Mouse (Mus musculus) left cerebral cortex, postnatal 25 days (tissue): Measurements from ENCODE around the gene a. TPM values are rescaled to one million over a fixed set of nuclear protein-coding genes. Genes with fewer than 3 reads are reported as not detected.

ENCODE experiments used
- DNase-seq, 2 experiments: peaks; one replicate each; pipeline ENCODE4 v3.0.0; 2022; ENCODE audit warnings: low spot score in 2 of 2, mixed read lengths in 1 of 2
- intact Hi-C: fragments of 180-260 bp; cut with DNase I; formaldehyde crosslinking; loops from one replicate; pipeline ENCODE4 v1.15.1; 2025
- total RNA-seq, 2 experiments: library from RNA; stranded (reverse); gene quantifications; 2 replicates each; pipeline ENCODE4 v1.2.3; 2021

a gene
- total RNA-seq, 2 experiments from 2014 or later, result not detected

DNA sequence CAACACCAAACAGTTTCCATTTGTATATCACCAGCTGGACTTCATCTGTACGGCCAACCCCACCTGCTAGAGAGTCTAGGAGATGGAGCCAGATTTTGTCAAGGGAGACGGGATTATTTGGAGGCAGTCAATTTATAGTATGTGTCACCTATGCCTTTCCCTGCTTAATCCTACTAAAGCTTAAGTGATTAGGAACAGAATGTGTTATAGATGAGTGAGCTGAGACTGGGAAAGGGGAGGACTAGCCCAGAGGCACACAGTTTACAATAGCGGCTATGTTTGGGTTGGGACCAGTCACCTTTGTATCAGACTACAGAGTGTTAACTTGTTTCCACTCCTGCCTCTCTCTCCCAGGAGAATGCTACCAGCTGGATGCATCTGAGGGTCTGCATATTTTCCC lies 11.6 kb upstream of the a start:
- intact Hi-C loops, result no loop called here
- DNase-seq, result no peak

DNA sequence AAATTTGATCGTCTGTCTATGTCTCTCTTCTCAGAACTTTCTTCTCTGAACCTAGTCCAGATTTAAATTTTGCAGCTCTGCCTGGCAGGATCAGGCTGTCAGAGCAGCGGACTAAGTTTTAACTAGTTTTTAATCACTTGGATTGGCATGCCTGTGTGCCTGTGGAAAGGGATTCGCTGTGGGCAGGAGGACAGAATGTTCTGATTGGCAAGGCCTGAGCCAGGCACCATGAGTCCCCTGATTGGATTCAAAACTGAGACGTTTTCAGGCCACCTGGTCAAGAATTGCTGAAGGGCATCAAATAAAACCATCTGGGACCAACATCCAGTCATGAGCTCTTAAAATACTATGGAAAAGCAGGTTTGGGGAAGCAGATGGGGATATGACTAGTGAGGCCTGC lies 8.8 kb upstream of the a start:
- DNase-seq, result peak in 1 of 2 experiments; percentile 28
- intact Hi-C loops, result no loop called here

DNA sequence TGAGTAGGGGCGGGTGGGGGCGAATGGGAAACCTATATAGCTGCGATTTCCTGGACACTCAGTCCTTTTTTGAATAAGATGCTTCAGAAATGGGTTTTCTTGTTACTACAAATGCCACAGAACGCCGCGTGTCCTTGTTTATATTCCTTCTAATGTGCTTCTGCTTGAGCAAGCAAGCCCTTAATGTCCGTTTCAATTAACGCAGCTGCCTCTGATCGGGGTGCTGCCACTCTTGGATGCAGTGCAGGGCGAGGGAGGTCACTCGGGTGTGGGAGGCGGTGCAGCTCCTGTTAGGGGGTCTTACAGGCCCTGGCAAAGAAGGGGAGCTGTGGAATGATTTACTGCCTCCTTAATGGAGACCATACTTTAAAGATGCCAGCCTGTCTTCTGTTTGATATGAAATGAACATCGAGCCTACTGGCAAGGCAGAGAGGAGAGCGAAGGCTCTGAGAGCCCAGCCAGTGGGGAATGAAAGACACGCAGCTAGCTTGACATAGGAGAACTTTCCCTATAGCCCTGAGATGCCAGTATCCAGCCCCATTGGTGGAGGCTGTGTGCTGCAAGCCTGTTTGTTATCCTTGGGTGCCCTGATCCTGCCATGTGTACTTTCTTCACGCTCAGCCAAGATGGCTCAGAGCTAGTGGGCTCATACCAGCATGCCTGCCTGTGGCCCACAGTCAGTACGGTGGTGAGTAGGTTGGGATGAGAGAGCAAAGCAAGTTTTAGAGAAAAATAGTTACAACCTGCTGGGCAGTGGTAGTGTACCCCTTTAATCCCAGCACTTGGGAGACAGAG lies 8.1 kb upstream of the a start:
- intact Hi-C loops, result no loop called here
- no peak for DNase-seq

DNA sequence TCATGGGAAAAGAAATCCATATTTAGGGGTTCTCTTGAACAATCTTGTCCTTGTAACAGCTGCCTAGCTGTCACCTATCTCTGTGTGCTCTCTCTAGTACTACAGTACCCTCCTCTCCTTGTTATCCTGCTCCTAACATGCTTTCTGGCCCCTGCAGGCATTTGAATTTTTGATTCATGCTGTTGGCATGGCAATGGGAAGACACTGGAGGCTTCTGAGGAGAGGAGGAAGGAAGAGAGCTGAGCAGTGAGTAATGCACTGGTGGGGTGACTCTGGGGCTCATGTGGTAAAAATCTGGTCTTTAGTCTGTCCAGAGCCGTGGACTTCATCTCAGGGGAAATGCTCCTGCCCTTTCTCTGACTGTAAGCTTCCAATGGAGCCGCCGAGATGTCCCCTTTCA lies 5.9 kb upstream of the a start:
- intact Hi-C loops, result no loop called here
- DNase-seq, result peak in 1 of 2 experiments; percentile 43

DNA sequence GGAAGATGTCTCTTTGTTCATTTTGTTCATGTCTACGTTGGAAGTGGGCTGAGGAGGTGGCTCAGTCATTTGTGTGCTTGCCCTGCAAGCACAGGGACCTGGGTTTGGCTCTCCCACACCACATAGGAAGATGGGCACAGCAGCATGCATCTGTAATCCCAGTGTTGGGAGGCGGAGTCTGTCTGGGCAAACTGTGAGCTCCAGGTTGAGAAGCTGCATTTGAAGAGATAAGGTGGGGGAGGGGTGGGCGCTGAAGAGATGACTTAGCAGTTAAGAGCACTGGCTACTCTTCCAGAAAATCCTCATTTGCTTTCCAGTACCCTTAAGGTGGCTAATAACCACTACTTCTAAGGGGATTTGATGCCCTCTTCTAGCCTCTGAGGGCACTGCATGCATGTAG lies 5.0 kb upstream of the a start:
- DNase-seq, result no peak
- intact Hi-C loops, result no loop called here

DNA sequence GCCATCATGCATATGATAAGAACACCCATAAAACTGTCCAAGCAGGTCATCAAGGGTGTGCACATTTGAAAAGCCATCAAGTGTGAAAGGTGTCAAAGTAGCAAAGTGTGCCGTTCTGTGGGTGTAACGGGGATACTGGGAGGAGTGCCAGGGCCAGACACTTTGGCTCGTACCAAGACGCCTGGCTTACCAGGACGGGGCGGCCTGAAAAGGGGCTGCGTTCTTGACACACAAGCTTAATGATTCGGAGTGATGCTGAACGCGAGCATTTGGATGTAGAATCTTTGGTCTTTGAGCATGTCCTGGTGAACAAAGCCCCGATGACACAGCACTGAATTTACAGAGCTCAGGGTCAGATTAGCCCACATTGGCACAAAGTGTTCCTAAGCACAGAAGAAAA lies 4.4 kb upstream of the a start:
- intact Hi-C loops, result no loop called here
- no peak for DNase-seq

DNA sequence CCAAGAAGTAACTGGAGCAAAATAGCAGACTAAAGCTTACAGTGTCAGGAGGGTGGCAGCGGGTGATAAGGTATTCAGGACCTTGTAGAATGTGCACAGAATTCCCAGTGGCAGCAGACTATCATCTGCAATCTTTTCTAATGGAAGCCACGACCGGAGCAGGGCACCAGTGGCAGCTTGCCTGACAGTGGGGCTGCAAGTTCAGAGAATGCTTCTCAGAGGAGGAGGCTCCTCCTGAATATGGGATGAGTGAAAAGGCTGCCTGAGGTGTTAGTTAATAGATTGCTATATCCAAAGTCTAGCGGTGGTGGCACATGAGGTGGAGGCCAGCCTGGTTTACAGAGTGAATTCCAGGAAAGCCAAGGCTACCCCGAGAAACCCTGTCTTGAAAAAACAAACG lies 1.8 kb upstream of the a start:
- no peak for DNase-seq
- intact Hi-C loops, result no loop called here

DNA sequence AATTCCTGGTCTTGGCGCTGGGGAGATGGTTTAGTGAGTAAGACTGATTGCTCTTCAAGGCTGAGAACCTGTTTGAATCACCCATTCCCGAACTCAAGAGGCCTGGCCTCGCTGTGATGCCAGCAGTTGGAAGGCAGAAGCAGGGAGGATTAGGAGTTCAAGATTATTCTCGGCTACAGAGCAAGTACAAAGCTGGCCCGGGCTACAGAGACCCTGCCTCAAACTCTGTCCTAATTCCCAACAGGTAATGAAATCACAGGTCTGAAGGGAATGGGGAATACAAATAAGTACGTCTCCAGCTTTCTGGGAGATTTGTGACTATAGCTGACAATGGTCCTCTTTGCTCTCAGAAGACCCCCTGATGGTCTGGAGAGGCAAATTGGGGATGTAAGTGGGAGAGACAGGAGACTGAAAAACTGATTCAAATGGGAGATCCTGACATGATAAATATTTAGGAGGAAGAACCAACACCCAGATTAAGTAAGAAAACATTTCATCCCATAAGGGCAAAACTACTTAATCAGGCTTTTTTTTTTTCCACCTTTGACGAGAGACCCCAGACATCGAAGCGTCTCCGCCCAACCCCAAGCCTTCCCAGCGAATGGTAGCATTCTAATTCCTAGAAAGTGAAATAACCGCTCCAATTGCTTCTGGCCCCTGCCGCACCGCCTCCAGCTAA lies 1.1 kb upstream of the a start:
- DNase-seq, result no peak
- intact Hi-C loops, result loop anchor here (1.0 to 5.0 kb wide), 3 partner anchors 62 to 133 kb away; no protein-coding TSS in a partner anchor

DNA sequence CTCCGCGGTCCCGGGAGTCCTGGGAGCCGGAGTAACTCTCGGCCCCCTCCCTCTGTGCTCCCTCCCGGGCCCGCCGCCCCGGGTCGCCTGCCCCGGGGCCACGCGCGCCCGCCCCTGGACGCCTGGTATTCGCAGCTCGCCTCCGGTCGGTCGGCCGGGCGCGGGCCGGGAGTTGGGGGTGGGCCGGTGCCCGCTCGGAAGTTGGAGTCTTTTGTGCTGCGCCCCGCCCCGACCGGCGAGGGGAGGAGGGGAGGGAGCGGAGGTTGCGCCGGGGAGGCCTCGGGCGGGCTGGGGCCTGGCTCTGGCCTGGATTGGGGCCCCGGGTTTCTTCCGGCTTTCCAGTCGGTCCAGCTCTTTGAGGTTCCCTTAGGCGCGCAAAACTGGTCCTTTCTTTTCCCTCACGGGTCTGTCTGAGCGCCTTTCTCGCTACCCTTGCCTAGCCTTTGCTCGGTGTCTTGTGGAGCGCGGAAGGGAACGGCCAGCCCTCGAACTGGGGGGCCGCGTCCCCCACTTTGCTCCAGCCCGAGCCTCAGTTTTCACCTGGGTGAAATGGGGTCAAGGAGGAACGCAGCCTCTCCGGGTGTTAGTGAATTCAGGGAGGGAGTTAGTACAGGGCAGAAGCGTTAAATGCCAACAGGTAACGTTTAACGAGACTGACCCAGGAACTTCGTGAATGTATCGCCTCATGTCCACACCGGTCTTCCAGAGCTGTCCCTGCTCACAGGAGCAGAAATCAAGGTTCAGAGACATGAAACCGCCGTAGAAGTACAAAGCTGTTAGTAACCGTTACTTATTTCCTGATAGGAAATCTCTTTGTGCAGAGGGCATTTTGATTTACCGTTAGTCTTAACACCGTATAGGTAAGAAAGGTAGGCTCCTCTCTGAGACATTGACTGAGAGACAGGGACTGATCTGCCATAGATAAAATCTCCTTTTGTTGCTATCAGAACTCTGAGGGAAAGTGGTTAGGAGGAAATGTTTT lies 750 bp downstream of the a start:
- DNase-seq, result peak; percentile 43 to 57
- intact Hi-C loops, result loop anchor here (5.0 kb wide), 2 partner anchors 60 to 135 kb away; no protein-coding TSS in a partner anchor

DNA sequence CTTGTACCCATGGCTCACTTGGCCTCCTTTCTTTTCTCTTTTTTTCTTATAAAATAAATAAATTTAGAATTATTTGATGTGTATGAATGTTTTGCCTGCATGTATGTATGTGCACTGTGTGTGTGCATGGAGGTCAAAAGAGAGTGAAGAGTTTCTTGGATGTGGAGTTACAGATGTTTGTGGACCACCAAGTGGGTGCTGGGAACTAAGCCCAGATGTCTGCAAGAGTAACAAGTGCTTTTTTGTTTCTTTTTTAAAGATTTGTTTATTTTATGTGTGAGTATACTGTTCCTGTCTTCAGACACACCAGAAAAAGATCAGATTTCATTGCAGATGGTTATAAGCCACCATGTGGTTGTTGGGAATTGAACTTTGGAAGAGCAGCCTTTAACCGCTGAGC lies 12.2 kb downstream of the a start:
- intact Hi-C loops, result no loop called here
- DNase-seq, result no peak

DNA sequence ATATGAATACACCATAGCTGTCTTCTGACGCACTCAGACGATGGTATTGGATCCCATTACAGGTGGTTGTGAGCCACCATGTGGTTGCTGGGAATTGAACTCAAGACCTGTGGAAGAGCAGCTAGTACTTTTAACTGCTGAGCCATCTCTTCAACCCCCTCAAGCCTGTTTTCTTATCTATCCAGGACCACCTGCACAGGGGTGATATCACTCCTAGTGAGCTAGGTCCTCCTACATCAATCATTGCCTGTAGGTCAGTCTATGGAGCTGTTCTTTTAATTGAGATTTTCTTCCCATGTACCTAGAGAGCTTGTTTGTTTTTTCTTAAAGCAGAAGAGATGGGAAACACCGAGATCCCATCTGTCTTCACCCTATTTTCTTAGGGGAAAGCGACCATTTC lies 12.6 kb downstream of the a start:
- intact Hi-C loops, result no loop called here
- no peak for DNase-seq

DNA sequence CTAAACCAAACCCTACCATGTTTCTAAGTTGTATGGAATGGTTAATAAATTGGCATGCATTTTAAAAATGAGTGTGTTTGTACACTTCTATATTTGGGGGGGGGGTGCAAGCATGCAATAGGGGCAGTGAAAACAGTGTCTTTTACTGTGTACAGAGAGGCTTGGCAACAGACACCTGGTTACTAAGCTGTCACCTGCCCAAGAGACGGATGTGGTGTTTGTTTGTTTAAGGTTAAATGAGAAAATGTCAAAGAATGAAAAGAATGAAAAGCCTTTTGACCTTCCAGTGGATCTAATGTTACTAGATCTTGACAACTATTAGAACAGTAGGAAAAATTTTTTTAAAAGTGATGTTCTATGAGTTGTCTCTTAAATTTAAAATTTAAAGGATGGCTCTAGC lies 16.5 kb downstream of the a start:
- intact Hi-C loops, result no loop called here
- DNase-seq, result no peak

DNA sequence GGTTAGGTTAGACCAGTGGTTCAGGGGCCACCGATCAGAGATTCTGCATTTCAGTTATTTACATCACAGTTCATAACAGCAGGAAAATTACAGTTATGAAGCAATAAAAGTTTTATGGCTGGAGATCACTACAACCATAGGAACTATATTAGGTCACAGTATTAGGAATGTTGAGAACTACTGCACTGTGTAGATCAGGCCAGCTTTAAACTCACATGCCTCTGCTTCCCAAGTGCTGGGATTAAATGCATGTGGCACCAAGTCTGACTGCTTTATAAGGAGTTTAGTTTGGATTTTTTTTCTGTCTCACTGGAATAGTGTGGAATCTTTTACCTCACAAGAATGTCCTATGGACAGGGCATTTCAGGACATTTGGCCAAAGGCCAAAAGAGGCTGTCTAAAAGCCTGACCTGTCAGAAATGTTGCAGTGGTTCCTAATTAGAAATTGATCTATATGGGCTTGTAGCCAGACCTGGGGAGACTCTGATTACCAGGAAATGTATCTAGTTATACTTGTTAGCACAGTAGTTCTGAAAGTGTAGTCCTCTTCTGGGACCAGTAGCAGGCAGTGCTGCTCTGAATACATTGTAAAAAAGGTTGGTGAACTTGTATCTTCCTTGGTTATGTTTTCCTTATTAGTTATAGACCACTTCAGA lies 18.0 kb downstream of the a start:
- no peak for DNase-seq
- intact Hi-C loops, result no loop called here

DNA sequence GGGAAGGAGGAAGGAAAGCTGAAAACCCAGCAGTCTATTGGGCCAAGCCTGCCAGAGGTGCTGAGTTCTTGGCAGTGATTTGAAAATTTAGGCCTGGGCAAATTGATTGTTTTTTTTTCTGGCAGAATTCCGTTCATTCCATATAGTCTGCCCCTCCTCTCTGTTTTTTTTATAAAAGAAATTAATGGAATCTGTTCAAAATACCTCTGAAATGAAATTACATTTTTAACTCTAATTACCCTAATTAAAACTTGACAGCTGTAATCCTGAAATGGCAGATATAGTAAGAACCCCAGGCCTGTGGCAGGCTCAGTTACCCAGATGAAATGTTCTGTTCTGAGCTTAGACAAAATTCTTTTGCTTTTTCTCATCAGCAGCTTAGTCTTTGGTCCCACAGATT lies 19.6 kb downstream of the a start:
- intact Hi-C loops, result no loop called here
- DNase-seq, result no peak

DNA sequence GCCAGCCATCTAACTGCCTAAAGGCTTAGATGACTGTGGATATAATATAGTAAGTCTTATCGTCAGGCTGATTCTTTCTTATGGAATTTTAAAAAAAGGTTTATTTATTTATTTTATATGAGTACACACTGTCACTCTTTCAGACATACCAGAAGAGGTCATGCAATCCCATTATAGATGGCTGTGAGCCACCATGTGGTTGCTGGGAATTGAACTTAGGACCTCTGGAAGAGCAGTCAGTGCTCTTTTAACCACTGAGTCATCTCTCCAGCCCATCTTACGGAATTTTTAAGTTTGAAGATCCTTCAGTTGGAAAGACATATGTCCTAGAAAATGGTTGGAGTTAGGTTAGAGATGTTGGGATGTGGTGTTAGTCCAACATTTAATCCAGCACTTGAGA lies 22.2 kb downstream of the a start:
- intact Hi-C loops, result no loop called here
- DNase-seq, result no peak

DNA sequence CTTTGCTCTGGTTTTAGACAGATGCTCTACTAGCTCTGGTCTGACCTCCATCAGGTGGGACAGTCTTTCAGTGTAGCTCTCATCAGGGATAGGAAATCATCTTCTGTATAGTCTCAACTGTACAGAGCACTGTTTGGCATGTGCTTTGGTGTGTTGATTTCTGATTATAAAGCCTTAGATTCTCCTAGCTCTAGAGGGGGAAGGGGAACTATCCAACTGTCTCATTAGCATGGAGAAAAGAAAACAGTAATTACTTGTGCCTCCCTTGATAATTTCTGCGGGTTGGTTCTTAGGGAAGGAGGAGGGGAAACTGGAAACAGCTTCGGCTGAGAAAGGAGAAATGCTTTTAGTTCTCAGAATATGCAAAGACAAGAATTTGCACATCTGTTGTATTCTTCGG lies 25.9 kb downstream of the a start:
- intact Hi-C loops, result no loop called here
- DNase-seq, result no peak

DNA sequence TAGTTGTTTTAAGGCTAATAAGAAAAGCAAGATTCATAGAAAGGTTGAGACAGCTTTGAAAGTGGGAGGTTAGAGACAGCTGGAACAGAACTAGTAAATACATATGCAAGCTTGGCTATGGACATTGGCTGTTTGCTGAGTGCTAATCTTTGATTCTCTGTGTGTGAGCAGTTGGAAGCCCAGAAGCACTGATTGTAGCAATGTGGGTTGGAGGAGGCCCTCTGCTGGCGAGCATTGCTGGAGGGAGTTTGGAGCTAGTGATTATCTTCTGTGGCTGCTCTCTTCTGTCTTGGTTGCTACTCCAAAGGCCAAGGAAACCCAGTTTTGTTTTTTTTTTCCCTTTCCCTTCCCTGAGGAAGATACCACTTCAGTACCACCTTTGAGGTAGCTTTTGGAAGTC lies 26.6 kb downstream of the a start:
- DNase-seq, result peak; percentile 39 to 65
- intact Hi-C loops, result no loop called here

DNA sequence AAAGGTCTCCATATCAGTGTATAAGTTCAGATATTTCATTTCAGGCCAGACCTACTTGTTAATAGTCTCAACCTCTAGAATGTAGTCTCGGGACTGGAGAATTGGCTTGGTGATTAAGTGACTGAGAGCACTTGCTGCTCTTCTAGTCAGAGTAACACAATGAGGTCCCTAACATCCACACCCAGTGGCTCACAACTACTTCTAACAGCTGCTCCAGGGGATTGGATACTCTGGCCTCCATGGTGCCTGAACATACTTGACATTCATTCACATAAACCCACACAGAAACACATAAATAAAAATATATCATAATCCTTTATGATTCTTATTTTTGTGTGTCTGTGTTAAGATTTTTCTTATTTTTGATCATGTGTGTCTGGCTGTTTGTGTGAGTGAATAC lies 27.4 kb downstream of the a start:
- intact Hi-C loops, result no loop called here
- DNase-seq, result no peak

DNA sequence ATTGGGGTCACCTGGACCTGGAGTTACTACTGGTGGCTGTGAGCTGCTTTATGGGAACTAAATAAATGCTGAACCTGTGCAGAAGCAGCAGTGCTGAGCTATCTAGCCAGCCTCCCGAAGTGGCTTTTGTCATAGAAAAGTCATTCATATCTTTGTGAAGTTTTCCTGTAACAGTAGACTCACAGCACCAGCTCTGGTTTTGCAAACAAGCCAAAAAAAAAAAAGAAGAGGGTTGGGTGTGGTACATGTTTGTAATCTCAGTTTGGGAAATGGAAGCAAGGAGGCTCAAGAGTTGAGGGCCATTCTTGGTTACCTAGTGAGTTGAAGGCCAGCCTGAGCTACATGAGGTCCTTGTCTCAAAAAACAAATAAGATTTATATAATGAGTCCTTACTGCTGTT lies 29.1 kb downstream of the a start:
- intact Hi-C loops, result no loop called here
- no peak for DNase-seq

DNA sequence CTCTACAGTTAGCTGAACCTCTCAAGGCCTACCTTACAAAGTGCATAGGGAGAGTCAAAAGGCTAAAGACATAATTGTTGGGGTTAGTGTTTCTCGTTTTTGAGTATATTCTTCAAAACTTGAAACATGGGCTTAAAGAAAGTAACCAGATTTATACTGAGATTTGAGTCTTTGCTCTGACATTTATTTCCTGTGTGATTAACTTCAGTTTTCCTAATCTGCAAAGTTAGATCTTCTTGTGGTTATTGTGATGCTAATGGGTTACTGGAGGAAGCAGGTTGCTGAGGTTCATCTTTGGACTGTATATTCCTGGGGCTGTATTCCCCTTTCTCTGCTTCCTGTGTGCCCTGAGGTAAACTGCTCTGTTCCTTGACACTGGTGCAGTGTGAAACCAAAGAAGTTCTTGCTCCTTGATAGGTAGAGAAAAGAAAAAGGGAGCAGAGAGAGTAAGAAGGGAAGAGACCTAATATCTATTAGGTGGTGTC lies 34.9 kb downstream of the a start:
- DNase-seq, result no peak
- intact Hi-C loops, result no loop called here
